Mouse (Mus musculus) ES-CJ7 (cell line): ENCODE results near the gene Tmem208.

Experiments used
- DNase-seq: peaks from one replicate; pipeline ENCODE4 v3.0.0; 2011; ENCODE audit warnings: low read depth, low spot score

Tmem208 gene

DNA sequence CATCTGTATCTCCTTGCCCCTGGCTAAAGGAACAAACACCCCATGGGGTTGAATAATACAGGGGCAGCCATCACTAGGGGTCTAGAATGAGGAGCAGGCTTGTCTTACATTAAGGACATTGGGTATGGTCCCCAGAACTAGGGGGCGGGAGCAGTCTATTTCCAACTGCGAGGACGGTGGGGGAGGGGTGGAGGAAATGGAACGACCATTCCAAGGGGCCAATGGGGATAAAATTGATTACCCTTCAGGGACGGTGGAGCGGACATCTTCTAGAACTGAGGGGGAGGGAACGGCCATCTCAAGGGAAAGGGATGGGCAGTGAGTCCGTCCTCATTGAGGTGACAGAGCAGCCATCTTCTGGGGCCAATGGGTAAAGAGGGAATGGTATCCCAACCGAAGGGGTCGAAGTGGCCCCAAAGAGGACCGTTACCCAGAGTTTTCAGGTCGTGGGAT, 487 bp upstream of the Tmem208 start:
- DNase-seq = no peak

DNA sequence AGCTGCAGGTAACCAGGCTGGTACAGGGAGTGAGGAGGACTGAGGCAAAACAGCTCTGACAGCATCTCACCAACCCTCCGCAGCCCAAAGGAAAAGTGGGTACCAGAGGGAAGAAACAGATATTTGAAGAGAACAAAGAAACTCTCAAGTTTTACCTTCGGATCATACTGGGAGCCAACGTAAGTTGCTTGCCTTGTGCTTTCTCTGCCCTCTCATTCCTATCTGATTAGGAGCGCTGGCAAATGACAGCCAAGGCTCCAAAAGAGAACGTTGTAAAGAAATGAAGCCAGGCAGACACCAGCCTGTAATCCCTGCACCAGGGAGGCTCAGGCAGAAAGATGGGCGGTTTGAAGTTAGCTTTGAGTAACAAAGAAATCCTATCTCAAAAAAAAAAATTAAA, 814 bp downstream of the Tmem208 start:
- no peak for DNase-seq

DNA sequence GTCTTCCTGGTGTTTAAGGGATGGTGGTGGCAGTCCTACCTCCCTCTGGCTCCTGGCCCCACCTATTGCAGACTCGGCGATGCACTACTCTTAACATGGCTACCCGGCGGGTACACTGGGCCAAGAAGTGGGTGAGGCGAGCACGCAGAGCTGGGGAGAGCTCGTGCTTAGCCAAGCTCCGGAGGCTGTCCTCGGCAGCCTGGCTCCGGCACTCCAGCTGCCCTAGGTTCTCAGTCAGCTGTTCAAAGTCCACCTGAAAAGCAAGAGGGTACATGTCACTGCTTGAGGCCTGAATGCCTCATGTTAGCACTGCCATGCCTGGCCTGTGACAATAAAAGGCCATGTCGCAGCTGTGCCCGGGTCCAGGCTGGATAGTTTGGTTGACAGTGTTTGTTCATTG, 4.2 kb downstream of the Tmem208 start:
- DNase-seq = no peak

DNA sequence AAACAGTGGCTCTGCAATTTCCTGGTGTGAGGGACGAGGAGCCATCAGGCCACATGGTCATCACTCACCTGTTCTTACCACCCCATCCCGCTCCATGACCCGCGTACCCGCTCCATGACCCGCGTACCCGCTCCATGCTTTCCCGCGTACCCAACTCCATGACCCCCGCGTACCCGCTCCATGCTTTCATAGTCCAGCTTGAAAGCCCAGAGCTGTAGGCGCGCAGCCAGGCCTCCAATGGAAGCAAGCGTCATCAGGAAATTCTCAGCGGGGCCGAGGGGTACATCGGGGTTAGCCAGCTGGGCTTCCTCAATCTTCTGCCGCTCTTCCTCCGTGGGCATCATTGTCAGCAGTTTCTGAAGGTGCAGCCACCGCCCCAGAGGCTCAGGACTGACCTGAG, 5.3 kb downstream of the Tmem208 start:
- DNase-seq = no peak

DNA sequence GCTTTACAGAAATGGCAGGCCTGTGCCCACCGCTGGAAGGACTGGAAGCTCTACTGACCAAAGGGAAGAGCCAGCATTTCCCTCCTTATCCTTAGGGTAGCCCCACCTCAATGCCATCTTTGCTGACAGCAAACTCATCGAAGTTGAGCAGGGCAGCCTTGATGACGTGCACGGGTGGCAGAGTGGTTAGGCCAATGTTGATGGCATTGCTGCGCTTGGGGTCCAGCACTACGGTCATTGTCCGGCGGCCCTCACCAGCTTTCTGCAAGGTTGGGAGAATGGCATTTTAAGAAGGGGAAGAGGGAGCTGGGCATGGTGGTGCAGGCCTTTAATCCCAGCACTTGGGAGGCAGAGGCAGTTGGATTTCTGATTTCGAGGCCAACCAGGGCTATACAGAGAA, 5.8 kb downstream of the Tmem208 start:
- no peak for DNase-seq

DNA sequence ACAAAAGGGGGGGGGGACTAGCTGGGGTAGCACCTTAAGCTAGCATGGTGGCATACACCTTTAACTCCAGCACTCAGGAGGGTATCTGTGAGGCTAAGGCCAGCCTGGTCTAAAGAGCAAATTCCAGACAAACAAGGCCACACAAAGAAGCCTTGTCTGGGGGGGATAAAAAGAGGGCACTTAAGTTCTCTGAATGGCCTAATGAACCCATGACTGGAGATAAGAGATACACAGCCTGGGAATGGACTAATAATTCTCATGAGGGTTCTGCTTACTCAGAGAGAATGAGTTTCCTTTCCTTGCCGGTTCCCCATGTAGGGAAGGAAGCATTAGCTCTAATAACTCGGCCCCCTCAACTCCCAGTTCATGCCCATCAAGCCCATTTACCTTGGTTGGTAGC, 6.4 kb downstream of the Tmem208 start:
- no peak for DNase-seq

DNA sequence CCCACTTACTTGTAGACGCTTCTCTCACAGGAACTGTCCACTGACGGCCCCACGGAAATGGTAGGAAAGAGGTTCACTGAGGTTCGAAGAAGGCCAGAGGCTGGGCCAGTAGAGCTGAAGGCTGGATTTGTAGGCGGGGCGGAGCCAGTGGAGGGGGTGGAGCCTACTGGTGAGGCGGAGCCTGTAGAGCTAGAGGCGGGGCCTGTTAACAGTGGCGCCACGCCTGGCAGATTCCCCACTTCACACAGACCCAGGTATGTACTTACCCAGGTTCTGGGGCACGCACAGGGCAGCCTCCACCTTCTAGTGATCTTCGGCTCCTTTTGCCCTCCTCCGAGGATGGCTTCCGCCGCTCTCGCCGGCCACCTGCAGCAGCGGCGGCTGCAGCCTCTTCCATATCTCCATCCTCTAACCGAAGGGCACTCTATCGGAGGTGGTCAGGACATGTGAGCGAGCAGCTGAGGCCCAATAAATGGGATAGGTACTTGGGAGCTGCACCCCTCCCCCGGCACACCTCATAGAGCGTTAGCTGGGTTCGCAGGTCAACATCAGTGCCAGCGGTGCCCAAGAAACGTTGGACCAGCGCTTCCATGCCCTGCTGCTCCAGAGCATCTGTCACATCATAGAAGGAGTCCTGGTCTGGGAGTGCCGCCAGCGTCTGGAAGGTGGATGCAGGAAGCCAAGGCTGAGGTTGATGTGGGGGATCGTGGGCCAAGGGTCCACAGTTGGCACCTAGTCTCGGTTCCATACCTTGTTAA, 10.4 kb downstream of the Tmem208 start:
- peak; percentile 89 for DNase-seq

DNA sequence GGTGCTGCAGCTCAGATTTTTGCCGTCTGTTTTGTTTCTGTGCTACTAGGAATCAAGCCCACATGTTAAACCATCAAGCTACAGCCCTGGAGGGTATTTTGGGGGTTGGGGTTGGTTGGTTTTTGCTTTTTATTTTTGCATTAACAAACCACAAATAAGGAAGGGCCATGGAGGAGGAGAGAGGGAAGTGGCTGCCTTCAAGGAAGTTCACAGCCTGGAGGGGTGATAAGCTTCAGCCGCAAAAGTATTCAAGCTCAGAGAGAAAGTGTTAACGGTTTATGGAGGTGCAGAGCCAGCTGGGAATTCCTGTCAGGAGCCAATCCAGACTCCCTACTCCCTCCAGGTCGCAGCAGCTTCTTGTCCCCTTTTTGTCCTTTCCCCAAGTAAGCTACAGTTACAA, 12.8 kb downstream of the Tmem208 start:
- no peak for DNase-seq

DNA sequence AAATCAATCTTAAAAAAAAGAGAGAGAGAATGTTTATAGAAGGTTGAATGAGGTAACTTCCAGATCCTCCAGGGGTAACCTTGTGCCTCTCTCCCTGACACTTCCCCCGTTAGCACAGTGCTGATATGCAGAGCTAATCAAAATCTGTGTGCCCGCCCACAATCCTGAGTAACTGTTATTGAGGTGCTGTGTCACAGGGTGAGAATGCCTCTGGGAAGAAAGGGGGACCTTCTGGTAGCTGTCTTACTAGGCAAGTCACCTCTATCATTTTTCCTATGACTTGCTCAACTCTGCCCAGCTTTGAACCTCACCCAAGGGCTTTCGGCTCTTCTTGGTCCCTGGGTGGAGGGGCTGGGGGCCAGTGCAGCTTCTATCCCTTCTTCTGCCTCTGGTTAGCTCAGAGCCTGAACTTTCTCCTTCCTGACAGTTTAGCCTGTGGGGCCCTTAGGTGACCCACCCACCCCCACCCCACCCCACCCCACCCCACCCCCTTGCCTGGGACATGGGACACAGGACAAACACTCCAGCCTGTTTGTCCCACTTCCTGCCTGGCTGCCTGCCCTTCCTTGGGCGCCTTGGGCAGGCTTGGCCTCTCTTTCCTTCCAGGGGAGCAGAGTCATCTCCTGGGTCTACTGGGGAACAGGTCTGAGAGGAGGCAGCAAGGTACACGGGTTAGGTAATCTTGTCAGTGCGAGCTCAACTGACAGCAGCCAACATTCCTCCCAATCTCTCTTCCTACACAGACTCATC, 13.9 kb downstream of the Tmem208 start:
- no peak for DNase-seq

DNA sequence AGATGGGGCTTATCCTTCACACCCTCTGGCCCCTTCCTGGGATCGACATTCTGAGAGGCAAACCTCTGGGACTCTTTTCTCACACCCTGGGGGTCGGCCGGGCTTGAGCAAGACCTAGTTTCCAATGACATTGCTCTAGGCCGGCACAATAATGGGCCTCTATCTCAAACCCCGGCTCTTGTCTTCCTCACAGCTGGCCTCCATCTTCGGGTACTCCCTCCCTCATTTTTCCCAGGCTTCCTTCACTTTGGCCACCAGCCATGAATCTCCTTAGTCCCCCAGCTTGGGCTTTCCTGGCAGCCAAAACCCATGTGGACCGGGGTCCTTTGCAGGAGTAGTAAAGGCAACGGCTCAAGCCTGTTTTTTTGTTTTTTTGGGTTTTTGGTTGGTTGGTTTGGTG, 15.2 kb downstream of the Tmem208 start:
- no peak for DNase-seq

DNA sequence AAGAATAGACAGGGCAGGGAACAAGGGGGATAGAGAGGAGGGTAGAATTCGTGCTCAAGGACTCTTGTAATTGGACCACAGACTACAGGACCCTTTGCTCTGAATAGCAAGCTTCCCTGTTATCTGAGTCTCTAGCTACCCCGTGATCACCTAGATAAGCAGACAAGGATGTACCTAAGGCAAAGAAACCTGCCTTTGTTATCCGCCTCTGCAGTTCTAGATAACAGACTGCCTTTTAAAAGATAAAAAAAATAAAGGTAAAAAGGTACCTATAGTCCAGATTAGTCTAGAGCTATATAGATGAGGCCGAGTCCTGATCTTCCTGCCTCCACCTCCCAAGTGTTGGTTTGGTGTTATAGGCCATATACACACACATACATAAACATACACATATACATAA, 16.6 kb downstream of the Tmem208 start:
- DNase-seq = no peak

DNA sequence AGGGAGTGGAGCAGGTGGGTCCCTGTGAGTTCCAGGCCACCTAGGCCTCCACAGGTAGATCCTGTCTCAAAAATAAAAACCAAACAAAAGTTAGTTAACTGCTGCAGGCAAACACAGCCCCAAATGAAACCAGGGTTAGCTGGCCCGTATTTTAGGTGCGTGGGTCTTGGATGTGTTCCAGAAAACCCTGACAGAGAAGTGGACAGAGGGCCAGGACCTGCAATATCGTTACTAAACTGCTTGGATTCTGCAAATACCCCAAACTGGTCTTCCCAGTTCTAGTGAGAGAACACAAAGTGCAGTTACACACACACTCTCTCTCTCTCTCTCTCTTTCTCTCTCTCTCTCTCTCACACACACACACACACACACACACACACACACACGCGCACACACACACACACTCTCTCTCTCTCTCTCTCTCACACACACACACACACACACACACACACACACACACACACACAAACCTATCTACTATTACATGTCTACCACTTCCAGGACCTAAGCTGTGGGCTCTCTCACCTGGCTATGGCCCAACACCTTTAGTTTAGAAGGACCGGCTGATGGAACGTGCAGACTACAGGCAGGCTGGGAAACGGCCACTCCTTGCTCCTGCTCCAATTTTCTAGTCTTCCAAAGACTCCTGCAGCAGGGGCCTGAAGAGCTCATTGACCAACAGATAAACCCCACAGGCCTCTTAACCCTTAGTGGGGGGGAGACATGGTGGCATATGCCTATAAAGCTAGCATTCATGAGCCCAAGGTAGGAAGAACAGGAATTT, 17.8 kb downstream of the Tmem208 start:
- no peak for DNase-seq

DNA sequence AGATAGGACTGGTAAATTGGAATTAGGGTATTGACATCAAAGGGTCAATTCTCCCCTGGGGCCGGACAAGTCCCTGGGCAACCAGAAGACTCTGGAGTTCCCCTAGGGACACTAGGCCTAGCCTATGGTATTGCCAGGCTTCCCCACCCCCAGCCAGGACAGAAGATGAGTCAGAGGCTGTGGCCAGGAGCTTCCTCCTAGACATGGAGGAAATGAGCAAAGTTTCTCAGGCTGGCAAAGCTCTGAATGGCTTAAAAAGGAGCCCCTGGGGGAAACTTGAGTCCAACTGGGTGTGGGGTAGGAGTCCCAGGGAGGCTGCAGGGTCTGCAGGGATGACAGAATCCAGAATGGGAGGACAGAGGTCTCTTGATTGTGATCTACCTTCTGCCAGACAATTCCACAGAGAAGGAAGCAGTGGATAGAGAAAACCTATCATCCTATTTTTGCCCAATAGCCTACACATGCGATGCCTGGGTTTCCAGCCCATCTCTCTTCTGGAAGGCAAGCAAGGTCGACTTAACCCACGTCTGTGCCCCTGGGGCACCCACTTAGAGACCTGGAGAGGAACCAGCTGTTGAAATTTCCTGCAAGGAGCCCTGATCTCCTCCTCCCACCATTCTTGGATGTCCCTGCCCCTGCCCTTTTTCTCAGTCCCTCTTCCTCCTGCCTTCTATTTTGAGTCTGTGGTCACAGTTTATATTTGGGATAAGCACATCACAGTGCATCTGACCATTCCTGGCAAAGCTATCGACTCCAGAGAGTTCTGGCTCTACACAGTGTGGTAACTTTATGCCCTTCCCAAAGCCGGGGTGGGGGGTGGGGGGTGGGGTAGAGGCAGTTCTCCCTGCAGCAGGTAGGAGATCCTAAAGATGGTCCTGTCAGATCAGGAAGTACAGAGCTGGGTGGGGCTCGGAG, 19.2 kb downstream of the Tmem208 start:
- DNase-seq = no peak

DNA sequence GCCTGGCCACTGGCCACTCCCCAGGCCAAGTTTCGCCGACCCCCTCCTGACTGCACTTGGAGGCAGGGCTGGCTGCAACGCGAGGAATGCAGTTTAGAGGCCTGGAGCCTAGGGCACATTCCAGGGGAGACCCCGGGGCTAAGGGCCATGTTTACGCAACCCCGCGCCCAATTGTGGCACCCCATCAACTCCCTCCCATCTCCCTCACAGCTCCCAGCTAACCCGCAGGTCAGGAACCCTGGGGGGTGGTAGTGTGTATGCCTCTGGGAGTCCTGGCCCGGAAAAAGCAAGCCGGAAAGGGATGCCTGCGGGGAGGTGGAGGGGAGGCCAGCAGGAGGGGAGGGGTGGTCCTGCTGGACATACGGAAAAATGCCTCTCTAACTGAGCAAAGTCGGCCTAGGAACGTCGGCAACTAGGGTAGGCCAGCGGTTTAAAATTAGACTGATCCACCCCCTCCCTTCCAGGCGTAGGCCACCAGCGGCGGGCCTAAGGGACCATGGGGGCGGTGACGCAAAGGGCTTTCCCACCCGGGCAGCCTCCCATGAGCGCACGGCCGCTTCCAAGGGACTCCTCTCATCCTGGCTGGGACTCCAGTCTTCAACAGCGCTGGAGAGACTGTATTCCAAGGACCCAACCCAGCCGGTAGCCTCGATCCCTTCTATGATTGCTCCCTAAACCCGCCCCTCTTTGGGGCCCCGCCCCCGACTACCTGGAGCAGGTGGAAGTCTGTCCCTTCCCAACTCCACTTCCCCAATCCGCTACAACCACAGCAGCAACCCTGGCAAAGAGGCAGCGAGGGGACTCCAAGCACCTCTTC, 20.7 kb downstream of the Tmem208 start:
- no peak for DNase-seq

DNA sequence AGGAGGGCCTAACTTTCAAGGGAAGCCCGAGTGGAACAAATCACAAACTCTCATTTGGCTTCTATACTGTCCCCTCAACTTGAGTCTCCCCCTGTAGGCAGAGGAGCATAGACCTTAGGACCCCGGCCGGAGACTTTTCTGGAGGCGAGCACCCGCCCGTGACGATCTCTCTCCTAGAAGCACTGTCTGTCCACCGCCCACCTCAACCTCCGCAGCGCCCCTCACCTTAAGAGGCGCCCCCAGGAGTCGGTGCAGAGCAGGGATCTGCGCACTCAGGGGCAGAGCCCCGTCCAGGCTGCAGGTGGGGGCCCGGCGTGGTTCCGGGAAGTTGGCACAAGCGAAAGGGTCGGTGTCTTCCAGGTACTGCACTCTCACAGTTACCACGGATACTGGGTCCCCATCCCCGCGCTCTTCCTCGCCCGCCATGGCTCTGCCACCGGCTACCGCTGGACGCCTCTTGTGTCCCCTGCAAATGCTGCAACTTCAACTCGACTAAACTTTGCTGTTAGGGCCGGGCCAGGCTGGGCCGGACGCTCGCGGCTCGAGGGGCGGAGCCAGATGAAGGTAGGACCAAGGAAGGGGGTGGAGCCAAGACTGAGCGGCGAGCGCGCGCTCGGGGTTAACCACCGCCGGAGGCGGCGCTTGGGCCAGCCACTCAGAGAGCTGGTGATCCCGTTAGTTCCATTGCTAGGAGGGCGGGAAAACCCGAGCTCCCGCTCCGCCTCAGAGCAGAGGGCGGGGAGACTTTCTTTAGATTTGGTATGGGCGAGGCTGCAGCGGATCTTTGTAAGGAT, 21.5 kb downstream of the Tmem208 start, which contains the start of gene Fhod1:
TSS of gene Fhod1 (minus strand) at position 526 of the 794 bp plus-strand sequence.
- DNase-seq = peak; percentile 97

DNA sequence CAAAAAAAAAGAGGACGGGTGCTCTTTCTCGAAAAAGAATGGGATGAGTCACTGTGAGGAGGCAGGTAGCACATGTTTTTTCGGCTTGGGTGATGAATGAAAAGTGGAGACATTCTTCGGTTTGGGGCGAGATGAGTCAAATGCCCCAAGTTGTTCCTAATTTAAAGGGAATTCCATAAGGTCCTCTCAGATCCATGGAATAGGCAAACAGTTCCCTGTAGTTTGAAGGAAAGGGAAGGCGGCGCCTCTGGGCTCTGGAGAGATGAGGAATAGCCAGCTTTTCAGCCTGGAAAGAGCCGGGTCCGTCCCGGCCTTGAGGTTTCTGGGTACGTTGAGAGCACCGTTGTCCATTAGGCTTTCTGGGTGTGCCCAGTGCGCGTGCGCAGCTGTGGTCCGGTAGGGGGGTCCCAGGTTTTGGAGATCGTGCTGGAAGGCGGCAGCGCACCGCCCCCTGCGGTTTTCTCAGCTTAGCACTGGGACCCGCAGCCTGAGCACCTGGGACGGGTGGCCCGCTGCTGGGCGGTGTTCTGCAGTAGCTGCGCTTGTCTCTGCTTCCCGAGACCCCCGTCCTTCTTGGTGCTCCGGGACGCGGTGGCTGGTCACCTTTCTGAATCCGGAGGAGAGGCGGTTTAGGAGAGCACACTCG, 22.4 kb downstream of the Tmem208 start, which contains the start of gene Slc9a5:
TSS of gene Slc9a5 (plus strand) at position 394 of the 646 bp plus-strand sequence.
- peak; percentile 83 for DNase-seq

DNA sequence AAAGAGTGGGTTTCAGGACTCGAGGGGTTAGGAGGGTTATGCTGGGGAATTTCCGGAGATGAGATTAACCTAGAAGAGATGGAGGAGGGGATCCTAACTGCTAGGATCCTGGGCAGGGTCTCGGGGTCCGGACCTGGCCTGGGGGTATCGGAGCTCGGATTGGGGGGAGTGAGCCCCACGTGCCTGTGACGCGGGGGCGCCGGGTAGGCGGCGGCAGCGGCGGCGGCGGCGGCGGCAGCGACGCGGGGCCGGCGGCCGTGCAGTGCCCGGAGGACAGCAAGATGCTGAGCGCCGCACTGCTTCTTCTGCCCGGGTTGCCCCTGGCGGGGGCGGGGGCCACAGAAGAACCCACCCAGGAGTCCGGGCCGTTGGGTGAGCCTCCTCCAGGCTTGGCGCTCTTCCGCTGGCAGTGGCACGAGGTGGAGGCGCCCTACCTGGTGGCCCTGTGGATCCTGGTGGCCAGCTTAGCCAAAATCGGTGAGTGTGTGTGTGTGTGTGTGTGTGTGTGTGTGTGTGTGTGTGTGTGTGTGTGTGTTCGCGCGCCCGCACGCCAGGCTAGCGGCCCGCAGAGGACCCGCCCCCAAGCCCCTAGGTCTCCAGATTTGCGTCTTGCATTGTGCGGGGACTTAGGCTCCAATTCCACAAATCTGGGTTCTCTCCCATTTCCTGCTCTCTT, 23.1 kb downstream of the Tmem208 start:
- no peak for DNase-seq

DNA sequence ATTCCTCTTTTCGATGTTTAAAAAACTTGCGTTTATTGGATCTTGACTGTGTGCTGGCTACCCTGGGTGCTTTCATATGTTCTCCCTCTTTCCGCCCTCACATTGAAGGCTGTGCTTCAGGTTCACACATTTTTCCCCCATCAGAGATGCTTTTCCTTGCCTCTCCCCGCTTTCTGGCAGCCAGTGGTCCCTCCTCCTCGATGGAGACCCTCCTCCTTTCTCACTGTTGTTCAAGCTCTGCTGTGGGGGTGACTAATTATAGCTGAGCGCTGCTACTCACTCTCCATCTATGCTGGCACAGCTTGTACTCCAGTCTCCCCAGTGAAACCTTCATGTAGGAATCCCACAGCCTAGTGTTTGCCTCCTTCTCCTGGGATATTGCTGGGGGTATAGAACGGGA, 24.0 kb downstream of the Tmem208 start:
- DNase-seq = no peak
